Mouse (Mus musculus) neural tube, embryonic 10.5 days (tissue): ENCODE data around the gene Nap1l1.
"Not testable (repeated sequence)": the region's sequence is repeated elsewhere in the genome, so short reads cannot be mapped to it uniquely, and the experiment has no call there.

Experiments used
- DNase-seq: peaks from one replicate; pipeline ENCODE4 v3.0.0-alpha.2; 2017; ENCODE audit warnings: low spot score; ENCODE audit errors: extremely low spot score

Nap1l1 gene

GRCm38 (mm10) chr10:111472686-111473510 is at the start of gene Nap1l1:
Gene Nap1l1 (plus strand): TSS chr10:111473223.
- peak; percentile 99 for DNase-seq

- DNase-seq = no peak
Observed at GRCm38 (mm10) chr10:111426491-111426890, 46.5 kb upstream of the Nap1l1 start.

GRCm38 (mm10) chr10:111433502-111433901 is 39.5 kb upstream of the Nap1l1 start:
- DNase-seq = no peak

- no peak for DNase-seq
Observed at GRCm38 (mm10) chr10:111441034-111441440, 32.0 kb upstream of the Nap1l1 start.

DNA sequence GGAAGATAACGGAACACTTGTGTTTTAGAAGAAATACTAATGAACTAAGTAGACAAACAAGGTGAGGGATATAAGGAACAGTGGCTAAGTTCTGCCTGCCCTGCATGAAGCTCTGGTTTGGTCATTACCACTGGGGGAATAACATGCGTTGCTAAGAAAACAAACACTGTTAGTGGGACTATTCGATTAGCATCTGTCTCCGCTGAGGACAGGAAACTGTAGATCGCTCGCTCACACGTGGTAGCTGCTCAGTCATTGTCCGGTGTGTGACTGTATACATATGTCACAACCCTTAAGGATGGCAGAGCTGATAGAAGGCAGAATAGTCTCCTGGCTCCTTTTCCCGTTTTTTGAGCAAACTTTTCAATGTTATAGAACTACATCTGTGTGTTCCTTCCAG is 28.8 kb upstream of the Nap1l1 start:
- no peak for DNase-seq

GRCm38 (mm10) chr10:111445939-111446671 is 26.9 kb upstream of the Nap1l1 start:
- no peak for DNase-seq

- DNase-seq = not testable (repeated sequence)
Observed at GRCm38 (mm10) chr10:111446672-111447008, 26.4 kb upstream of the Nap1l1 start.

- not testable (repeated sequence) for DNase-seq
Observed at GRCm38 (mm10) chr10:111449662-111450061, 23.4 kb upstream of the Nap1l1 start.

DNA sequence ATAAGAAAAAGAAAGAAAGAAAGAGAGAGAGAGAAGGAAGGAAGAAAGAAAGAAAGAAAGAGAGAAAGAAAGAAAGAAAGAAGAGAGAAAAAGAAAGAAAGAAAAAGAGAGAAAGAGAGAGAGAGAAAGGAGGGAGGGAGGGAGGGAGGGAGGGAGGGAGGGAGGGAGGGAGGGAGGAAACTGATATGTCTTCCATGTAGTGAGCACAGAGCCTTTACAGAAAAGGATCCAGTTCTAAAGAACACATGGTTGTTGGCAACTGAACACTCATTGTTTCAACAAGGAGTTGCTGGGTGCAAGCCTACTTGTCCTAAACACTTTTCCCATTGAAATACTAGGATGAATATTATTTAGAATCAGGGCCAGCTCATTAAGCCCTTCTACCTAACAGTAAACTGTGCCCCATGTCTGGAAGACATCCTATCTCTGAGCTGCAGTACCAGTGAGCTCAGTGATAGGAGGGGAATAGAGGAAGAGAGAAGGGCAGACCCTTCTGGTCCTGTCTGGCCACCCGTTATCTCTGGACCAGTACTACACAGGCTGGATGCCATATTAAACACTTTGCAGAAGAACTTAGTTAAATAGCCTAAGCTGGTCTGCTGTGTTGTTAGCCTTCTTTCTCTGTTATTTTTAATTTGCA is 21.2 kb upstream of the Nap1l1 start:
- no peak for DNase-seq

- DNase-seq = no peak
Observed at GRCm38 (mm10) chr10:111452426-111452825, 20.6 kb upstream of the Nap1l1 start.

DNA sequence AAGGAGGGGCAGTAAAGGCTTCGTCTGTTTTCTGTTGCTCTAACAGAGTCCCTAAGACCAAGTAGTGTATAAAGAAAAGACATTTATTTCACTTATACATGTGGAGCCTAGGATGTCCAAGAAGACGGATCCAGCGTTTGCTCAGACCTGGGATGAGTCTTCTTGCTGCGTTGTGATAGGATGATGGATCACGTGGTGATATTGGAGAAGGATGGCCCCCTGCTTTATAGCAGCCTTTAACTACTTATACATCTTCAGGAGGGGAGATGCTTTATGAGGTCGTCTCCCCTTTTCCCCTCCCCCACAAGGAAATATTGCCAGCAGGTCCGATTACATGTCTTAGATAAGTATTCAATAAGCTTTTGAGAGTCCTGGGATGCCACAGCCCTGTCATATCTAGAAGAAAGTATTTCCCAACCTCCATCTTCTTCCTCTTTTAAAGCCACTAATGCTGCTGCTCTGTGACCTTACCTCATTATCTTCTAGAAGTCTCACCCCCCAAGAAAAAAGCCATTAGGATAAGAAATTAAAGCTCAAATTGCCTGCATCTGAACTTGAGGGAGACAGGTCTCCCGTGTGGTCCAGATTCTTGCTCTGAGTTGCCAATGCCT is 18.2 kb upstream of the Nap1l1 start:
- no peak for DNase-seq

- no peak for DNase-seq
Observed at GRCm38 (mm10) chr10:111458088-111458487, 14.9 kb upstream of the Nap1l1 start.

DNA sequence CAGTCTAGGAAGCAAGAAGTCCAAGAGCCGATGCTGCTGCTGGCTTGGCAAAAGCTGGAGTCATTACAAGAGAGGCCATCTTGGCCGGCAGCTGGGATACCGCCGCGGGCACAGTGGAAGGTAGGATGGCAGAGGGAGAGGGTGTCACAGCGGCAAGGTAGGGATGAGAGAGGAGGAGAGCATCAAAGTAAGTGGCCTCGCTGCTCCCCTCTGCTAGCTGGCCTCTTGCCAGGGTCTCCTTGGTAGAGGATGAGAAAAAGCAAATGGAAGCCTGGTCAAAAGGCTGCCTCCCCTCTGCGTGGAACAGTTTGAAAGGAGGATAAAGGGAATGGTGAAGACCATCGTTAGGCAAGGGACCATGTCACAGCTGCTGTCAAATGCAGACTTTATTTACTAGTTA is 14.0 kb upstream of the Nap1l1 start:
- no peak for DNase-seq

- DNase-seq = no peak
Observed at GRCm38 (mm10) chr10:111459874-111460273, 13.1 kb upstream of the Nap1l1 start.

DNA sequence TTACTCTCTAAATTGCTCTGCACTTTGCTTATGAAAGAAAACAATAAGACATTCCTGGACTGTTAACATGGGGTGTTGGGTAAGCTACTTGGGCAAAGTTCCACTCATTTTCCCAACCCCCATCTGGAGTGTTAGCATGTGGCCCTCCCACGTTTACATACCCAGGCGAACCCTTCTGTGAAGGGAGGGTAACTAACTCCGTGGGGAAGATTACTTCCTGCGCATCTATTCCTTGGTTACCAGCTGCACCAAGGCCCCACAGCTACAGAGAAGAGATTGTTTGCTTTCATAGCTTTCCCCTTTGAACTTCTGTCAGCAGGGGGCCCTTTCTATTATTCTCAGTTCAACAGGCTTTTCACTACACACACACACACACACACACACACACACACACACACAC is 12.6 kb upstream of the Nap1l1 start:
- no peak for DNase-seq

DNA sequence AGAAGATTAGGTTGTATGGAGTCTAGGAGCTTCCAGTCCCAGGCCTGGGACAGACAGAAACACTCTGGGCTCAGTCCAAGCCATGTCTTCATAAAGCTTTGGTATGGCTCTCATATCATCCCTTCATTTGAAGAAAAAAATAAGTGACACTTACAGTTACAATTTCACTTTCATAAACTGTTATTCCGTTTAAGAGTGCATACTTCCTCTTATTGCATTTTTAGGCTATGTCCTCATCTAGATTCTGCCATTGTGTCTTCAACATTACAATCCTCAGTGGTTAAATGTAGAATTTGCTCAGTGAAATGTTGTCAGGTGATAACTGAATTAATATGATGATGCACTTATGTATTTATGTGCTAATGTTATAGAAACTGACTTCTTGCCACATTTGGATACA is 8.2 kb upstream of the Nap1l1 start:
- DNase-seq = no peak

DNA sequence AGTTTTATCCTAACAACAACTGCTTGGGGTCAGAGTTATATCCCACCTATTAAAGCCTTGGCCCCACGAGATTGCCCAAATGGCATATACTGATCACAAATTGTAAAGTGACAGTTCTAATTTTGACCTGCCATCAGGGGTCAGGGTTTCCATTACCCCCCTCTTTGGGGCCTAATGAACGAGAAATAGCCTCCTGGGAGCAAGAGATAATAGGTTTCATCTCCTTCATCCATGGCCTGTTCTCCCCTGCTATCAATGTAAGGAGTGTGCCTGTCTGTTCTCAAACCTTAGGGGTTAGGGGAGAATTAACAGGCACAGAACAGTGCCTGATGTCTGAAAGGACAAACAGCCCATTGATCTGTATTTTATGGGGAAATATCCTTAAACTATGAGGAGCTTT is 7.6 kb upstream of the Nap1l1 start:
- no peak for DNase-seq

GRCm38 (mm10) chr10:111471166-111471565 is 1.9 kb upstream of the Nap1l1 start:
- no peak for DNase-seq

GRCm38 (mm10) chr10:111473511-111474371 is 718 bp downstream of the Nap1l1 start:
- DNase-seq = peak; percentile 83

DNA sequence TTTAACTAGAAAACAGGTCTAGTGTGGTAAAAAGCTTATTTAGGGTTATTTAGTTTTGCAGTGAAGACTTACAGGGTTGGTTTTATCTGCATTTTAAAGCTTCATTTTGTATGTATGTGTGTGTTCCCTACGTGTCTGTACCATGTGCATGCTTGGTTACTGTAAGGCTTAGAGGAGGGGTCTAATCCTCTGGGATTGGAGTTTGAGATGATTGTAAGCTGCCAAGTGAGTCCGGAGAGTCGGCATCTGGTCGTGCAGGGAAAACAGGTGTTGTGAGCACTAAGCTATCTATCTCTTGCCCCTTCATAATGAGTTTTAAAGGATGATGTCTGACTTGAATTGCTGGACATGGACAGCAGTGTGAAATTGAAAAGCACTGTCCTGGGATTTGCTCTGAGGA is 3.3 kb downstream of the Nap1l1 start:
- no peak for DNase-seq

DNA sequence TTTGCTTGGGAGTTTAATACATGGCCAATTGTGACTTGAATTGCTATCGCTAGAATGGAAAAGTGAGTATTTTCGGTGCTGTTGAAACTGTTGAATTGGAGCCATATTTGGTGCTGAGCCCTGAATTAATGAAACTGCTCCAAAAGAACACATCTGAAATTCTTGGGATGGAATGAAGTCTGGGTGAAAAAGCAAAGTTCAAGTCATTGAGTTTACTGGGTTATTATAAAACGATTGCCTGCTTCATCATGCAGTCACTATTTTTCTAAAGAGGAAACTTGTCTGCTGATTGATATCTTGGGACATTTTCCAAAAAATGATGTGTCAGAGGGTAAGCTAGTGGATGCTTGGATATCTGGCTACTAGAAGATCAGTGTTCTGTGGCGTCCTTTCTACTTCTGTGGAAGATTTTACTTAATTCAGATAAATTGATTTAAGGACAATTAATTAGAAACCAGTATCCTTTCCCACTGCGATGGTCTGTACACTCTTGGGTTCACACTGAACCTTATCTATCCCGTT is 4.0 kb downstream of the Nap1l1 start:
- no peak for DNase-seq
